8 mouse cellular contexts compared by ENCODE assay signal in genomic region chr5:111329782-111330416, GRCm38 (mm10). TPM values are rescaled to one million over a fixed set of nuclear protein-coding genes. Genes with fewer than 3 reads are reported as not detected.
A peak's percentile ranks its signal among the peaks of the same experiment; 100 is the strongest.
DNase-seq lines count a peak whose midpoint lies in the region; ATAC-seq and TF ChIP-seq lines count a peak whose summit lies in the region.

No protein-coding gene starts in this region.

- peak overlapping the region; percentile 82 for H3K4me2 ChIP-seq in hindbrain, postnatal 0 days (ENCODE audit: low read depth, low read length)

- H3K9me3 ChIP-seq in embryonic facial prominence, embryonic 10.5 days: no peaks in the 10 kb centered on the region
- H3K9me3 ChIP-seq in hindbrain, postnatal 0 days (ENCODE audit: low read length): no peaks in the 10 kb centered on the region
- no peaks in the 10 kb centered on the region; the same call in 1 of the 2 replicates for H3K9me3 ChIP-seq in midbrain, embryonic 10.5 days (replicated peaks)

- H3K4me3 ChIP-seq in kidney, adult 2 months (ENCODE audit: insufficient read depth, low read depth, low read length): peak overlapping the region; percentile 84
- peak overlapping the region; percentile 91 for H3K4me3 ChIP-seq in embryonic facial prominence, embryonic 10.5 days
- H3K4me3 ChIP-seq in hindbrain, postnatal 0 days (ENCODE audit: low read length): peak overlapping the region; percentile 94
- H3K4me3 ChIP-seq in midbrain, embryonic 10.5 days: peak overlapping the region; percentile 97

- H3K27me3 ChIP-seq in kidney, adult 2 months (replicated peaks; ENCODE audit: control insufficient read depth, insufficient read depth, low read length): no peaks in the 10 kb centered on the region
- no peaks in the 10 kb centered on the region for H3K27me3 ChIP-seq in embryonic facial prominence, embryonic 10.5 days (replicated peaks; ENCODE audit: low read depth, poor library complexity, severe bottlenecking)
- H3K27me3 ChIP-seq in hindbrain, postnatal 0 days (ENCODE audit: insufficient read depth, low read length): no peaks in the 10 kb centered on the region
- H3K27me3 ChIP-seq in midbrain, embryonic 10.5 days (ENCODE audit: low read depth, poor library complexity, severe bottlenecking): no peaks in the 10 kb centered on the region

- WGBS in kidney, adult 2 months: 10% methylated on average over 10 of the region's 10 CpGs
- WGBS in embryonic facial prominence, embryonic 10.5 days: 30% methylated on average over 10 of the region's 10 CpGs
- 25% methylated on average over 10 of the region's 10 CpGs for WGBS in hindbrain, postnatal 0 days
- 26% methylated on average over 10 of the region's 10 CpGs for WGBS in midbrain, embryonic 10.5 days

- peaks cover 14% of the 10 kb centered on the region for H3K4me1 ChIP-seq in kidney, adult 2 months (ENCODE audit: control insufficient read depth, insufficient read depth, low read length)
- H3K4me1 ChIP-seq in embryonic facial prominence, embryonic 10.5 days: peaks cover 20% of the 10 kb centered on the region
- peaks cover 4% of the 10 kb centered on the region for H3K4me1 ChIP-seq in hindbrain, postnatal 0 days (ENCODE audit: insufficient read depth, low read length)
- H3K4me1 ChIP-seq in midbrain, embryonic 10.5 days: peaks cover 27% of the 10 kb centered on the region

- no peak for TF ChIP-seq POLR2A in kidney, adult 2 months (IDR thresholded peaks at IDR 0.05; ENCODE audit: low read depth, low read length)

- peak overlapping the region; percentile 91 for H3K27ac ChIP-seq in kidney, adult 2 months (ENCODE audit: insufficient read depth, low read depth, low read length)
- peak overlapping the region; percentile 95 for H3K27ac ChIP-seq in embryonic facial prominence, embryonic 10.5 days (replicated peaks)
- peak overlapping the region; percentile 91 for H3K27ac ChIP-seq in hindbrain, postnatal 0 days
- peak overlapping the region; percentile 95 for H3K27ac ChIP-seq in midbrain, embryonic 10.5 days (replicated peaks)

- peak overlapping the region; percentile 92 for H3K9ac ChIP-seq in hindbrain, postnatal 0 days (replicated peaks; ENCODE audit: low read length)

- no peak; the same call in 1 of the 2 replicates for ATAC-seq in hindbrain, postnatal 0 days
- no peak; the same call in 1 of the 2 replicates for ATAC-seq in monocyte, adult 5-6 weeks (replicated peaks; ENCODE audit: insufficient number of reproducible peaks, low FRiP score, low TSS enrichment, poor library complexity, severe bottlenecking)

- TF ChIP-seq CTCF in kidney, adult 2 months (conservative IDR thresholded peaks at IDR 0.05; ENCODE audit: insufficient read depth, insufficient read length, low read depth, low read length): no peak
- TF ChIP-seq CTCF in hindbrain, postnatal 0 days (IDR thresholded peaks at IDR 0.05; ENCODE audit: low read depth): no peak

- H3K36me3 ChIP-seq in kidney, adult 2 months (ENCODE audit: control insufficient read depth, insufficient read depth, low read length): no peaks in the 10 kb centered on the region
- H3K36me3 ChIP-seq in embryonic facial prominence, embryonic 10.5 days (replicated peaks): peaks cover 26% of the 10 kb centered on the region
- H3K36me3 ChIP-seq in hindbrain, postnatal 0 days (ENCODE audit: insufficient read depth, low read length): peaks cover 4% of the 10 kb centered on the region; the same call in 1 of the 2 replicates
- H3K36me3 ChIP-seq in midbrain, embryonic 10.5 days: peaks cover 26% of the 10 kb centered on the region

- peak; percentile 62 for DNase-seq in kidney, adult 2 months
- no peak for DNase-seq in kidney, postnatal 25 days
- no peak for DNase-seq in embryonic facial prominence, embryonic 10.5 days (ENCODE audit: low spot score)
- no peak for DNase-seq in hindbrain, postnatal 0 days (ENCODE audit: low spot score)
- DNase-seq in midbrain, embryonic 10.5 days (ENCODE audit: low spot score): no peak
- DNase-seq in thymus, adult 18-20 months: no peak
- no peak for DNase-seq in embryo, embryonic 10 days (ENCODE audit: low spot score)

RNA-seq across cellular contexts. Expression of gene Pitpnb, which starts 0.7 kb away (rescaled TPM):
- 47.4 and 54.1 TPM in 2 replicates for polyA plus RNA-seq in kidney, adult 2 months (2012; rRNA removed)
- polyA plus RNA-seq in embryonic facial prominence, embryonic 10.5 days (2016; fragmentation: Nextera tagmentation; extraction: Ambion mirVana): 127 and 133 TPM in 2 replicates
- total RNA-seq in hindbrain, postnatal 0 days (2014; rRNA removed): 9.0 and 10.2 TPM in 2 replicates
- polyA plus RNA-seq in hindbrain, postnatal 0 days (2015; fragmentation: Nextera tagmentation; extraction: Ambion mirVana): 78.8 and 79.9 TPM in 2 replicates
- polyA plus RNA-seq in midbrain, embryonic 10.5 days (2016; fragmentation: Nextera tagmentation; extraction: Ambion mirVana): 121 and 129 TPM in 2 replicates
- total RNA-seq in monocyte, adult 5-6 weeks (2017): 12.8 to 26.2 TPM (median 18.9 TPM) in 3 replicates
